Mouse (Mus musculus): ENCODE results near the gene Car14. TPM values are rescaled to one million over a fixed set of nuclear protein-coding genes. Genes with fewer than 3 reads are reported as not detected.
"Not testable (repeated sequence)": the region's sequence is repeated elsewhere in the genome, so short reads cannot be mapped to it uniquely, and the experiment has no call there.

The Car14 gene
- polyA plus RNA-seq (2014; fragmentation: Nextera tagmentation; extraction: Ambion mirVana): 35.7 and 36.5 TPM in 2 replicates

GRCm38 (mm10) chr3:95904568-95904967, at the start of gene Car14:
Car14 (minus strand) TSS chr3:95904691.
- Histone ChIP-seq H3K4me3 (ENCODE audit: low read depth, low read length) (peak within 1 kb of the TSS; percentile 26), H3K27me3 (ENCODE audit: control insufficient read depth, insufficient read depth, low read length) (no peaks in the 10 kb centered on the region), H3K9ac (ENCODE audit: low read length) (peak within 1 kb of the TSS; percentile 50), H3K4me1 (ENCODE audit: control insufficient read depth, insufficient read depth, low read length) (peaks cover 13% of the 10 kb centered on the region), H3K4me2 (ENCODE audit: low read depth) (peak within 1 kb of the TSS; percentile 61), H3K36me3 (ENCODE audit: control insufficient read depth, insufficient read depth, low read length) (no peaks in the 10 kb centered on the region), H3K9me3 (ENCODE audit: control insufficient read depth, low read length) (no peaks in the 10 kb centered on the region), H3K27ac (ENCODE audit: low read depth, low read length) (peak within 1 kb of the TSS; percentile 60)
- 2% methylated on average over 15 of the region's 15 CpGs for WGBS
- DNase-seq (ENCODE audit: low spot score): peak; percentile 64
- peak; percentile 49 for ATAC-seq (ENCODE audit: insufficient read depth, low FRiP score, low TSS enrichment)

- WGBS: 76% methylated on average over 3 of the region's 3 CpGs
- H3K9ac ChIP-seq (ENCODE audit: low read length): no peak overlapping the region
- H3K27ac ChIP-seq (ENCODE audit: low read depth, low read length): no peak overlapping the region
- ATAC-seq (ENCODE audit: insufficient read depth, low FRiP score, low TSS enrichment) (no peak), DNase-seq (ENCODE audit: low spot score) (no peak)
- no peak overlapping the region for H3K4me2 ChIP-seq (ENCODE audit: low read depth)
- H3K36me3 ChIP-seq (ENCODE audit: control insufficient read depth, insufficient read depth, low read length): no peaks in the 10 kb centered on the region; the same call in 1 of the 2 replicates
- no peak overlapping the region for H3K4me3 ChIP-seq (ENCODE audit: low read depth, low read length)
- H3K4me1 ChIP-seq (ENCODE audit: control insufficient read depth, insufficient read depth, low read length): no peaks in the 10 kb centered on the region
- H3K27me3 ChIP-seq (ENCODE audit: control insufficient read depth, insufficient read depth, low read length): no peaks in the 10 kb centered on the region
- H3K9me3 ChIP-seq (ENCODE audit: control insufficient read depth, low read length): no peaks in the 10 kb centered on the region
These were observed 49.0 kb upstream of the Car14 start for GRCm38 (mm10) chr3:95953522-95953921.

GRCm38 (mm10) chr3:95953023-95953422, 48.5 kb upstream of the Car14 start:
- no peak for DNase-seq (ENCODE audit: low spot score)
- Histone ChIP-seq H3K4me2 (ENCODE audit: low read depth) (no peak overlapping the region), H3K9me3 (ENCODE audit: control insufficient read depth, low read length) (no peaks in the 10 kb centered on the region), H3K27me3 (ENCODE audit: control insufficient read depth, insufficient read depth, low read length) (no peaks in the 10 kb centered on the region), H3K27ac (ENCODE audit: low read depth, low read length) (no peak overlapping the region), H3K4me1 (ENCODE audit: control insufficient read depth, insufficient read depth, low read length) (no peaks in the 10 kb centered on the region), H3K36me3 (ENCODE audit: control insufficient read depth, insufficient read depth, low read length) (no peaks in the 10 kb centered on the region; the same call in 1 of the 2 replicates), H3K9ac (ENCODE audit: low read length) (no peak overlapping the region), H3K4me3 (ENCODE audit: low read depth, low read length) (no peak overlapping the region)
- no peak for ATAC-seq (ENCODE audit: insufficient read depth, low FRiP score, low TSS enrichment)

- 74% methylated on average over 12 of the region's 12 CpGs for WGBS
- not testable (repeated sequence) for DNase-seq (ENCODE audit: low spot score); H3K9me3 ChIP-seq (ENCODE audit: control insufficient read depth, low read length); H3K4me1 ChIP-seq (ENCODE audit: control insufficient read depth, insufficient read depth, low read length); H3K36me3 ChIP-seq (ENCODE audit: control insufficient read depth, insufficient read depth, low read length); H3K27me3 ChIP-seq (ENCODE audit: control insufficient read depth, insufficient read depth, low read length)
- Histone ChIP-seq H3K4me3 (ENCODE audit: low read depth, low read length) (peak overlapping the region; percentile 37), H3K9ac (ENCODE audit: low read length) (peak overlapping the region; percentile 51), H3K4me2 (ENCODE audit: low read depth) (peak overlapping the region; percentile 70), H3K27ac (ENCODE audit: low read depth, low read length) (peak overlapping the region; percentile 95)
- ATAC-seq (ENCODE audit: insufficient read depth, low FRiP score, low TSS enrichment): peak; percentile 26
These were observed 47.1 kb upstream of the Car14 start for GRCm38 (mm10) chr3:95951566-95951965.

DNA sequence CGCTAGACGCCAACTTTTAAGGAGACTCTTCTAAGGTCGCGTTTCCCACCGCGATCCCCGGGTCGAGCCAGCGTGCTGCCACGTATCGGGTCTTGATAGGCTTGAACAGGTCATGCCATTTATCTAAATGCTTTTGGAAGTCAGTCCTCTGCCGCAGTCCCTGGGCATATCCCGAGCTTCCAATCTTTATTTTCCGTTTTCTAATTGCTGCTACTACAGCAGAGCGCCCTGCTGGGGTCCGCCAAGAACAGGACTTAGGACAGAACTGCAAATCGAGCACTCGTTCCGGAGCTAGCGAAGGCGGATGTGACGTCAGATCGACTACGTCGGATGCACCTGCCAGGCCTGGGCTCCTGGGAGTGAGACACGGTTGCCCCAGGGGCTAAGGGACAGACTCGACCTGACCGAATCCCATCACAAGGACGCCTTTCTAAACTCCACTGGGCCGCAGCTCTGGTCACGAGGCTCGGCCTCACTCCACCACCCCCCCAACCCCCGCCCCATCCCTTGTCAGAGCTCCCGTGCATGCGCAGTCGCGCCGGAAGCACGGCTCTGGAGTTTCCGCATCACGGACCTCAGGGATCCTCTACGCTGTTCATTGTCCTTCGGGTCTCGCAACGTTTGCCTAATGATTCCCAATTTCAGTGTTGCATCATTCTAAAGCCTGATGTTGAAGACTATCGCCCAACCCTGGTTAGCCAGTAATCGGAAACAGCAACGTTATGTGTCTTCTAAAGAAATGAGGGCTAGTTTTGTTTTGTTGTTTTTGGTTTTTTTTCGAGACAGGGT, 46.5 kb upstream of the Car14 start:
- Histone ChIP-seq H3K27me3 (ENCODE audit: control insufficient read depth, insufficient read depth, low read length) (no peaks in the 10 kb centered on the region), H3K9me3 (ENCODE audit: control insufficient read depth, low read length) (no peaks in the 10 kb centered on the region), H3K4me1 (ENCODE audit: control insufficient read depth, insufficient read depth, low read length) (no peaks in the 10 kb centered on the region), H3K4me3 (ENCODE audit: low read depth, low read length) (peak overlapping the region; percentile 37), H3K27ac (ENCODE audit: low read depth, low read length) (peak overlapping the region; percentile 95), H3K36me3 (ENCODE audit: control insufficient read depth, insufficient read depth, low read length) (peaks cover under 1% of the 10 kb centered on the region; the same call in 1 of the 2 replicates), H3K4me2 (ENCODE audit: low read depth) (peak overlapping the region; percentile 70), H3K9ac (ENCODE audit: low read length) (peak overlapping the region; percentile 51)
- ATAC-seq (ENCODE audit: insufficient read depth, low FRiP score, low TSS enrichment) (peak; percentile 93), DNase-seq (ENCODE audit: low spot score) (peak; percentile 93)
- 1% methylated on average over 49 of the region's 49 CpGs for WGBS

- 92% methylated on average over 5 of the region's 5 CpGs for WGBS
- H3K36me3 ChIP-seq (ENCODE audit: control insufficient read depth, insufficient read depth, low read length): peaks cover 6% of the 10 kb centered on the region; the same call in 1 of the 2 replicates
These were observed 43.8 kb upstream of the Car14 start for GRCm38 (mm10) chr3:95948325-95948724.

DNA sequence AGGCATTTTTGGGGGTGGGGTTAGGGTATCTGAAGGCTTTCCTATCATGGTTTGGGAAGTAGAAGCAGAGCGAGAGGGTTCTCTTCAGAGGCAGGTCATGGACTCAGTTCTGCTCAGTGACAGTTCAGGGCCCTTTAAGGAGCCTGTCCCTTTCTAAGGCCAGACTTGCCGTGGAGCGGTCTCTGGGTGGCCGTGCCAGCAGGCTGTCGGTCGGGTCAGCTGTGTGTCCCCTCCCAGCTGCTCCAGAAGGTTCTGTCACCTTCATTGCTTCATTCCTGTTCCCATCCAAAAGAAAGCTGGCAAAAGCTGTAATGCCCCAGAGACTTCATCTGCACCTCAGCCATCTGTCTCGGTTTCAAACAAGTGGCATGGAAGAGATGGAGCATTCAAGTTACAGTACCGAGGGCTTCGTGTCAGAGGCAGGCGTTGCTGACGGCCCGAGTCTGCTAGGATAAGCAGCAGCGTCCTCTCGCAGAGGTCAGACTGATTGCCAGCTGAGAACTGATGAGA, 41.3 kb upstream of the Car14 start:
- Histone ChIP-seq H3K4me3 (ENCODE audit: low read depth, low read length) (no peak overlapping the region), H3K4me1 (ENCODE audit: control insufficient read depth, insufficient read depth, low read length) (no peaks in the 10 kb centered on the region), H3K27me3 (ENCODE audit: control insufficient read depth, insufficient read depth, low read length) (no peaks in the 10 kb centered on the region), H3K9ac (ENCODE audit: low read length) (no peak overlapping the region), H3K9me3 (ENCODE audit: control insufficient read depth, low read length) (no peaks in the 10 kb centered on the region), H3K36me3 (ENCODE audit: control insufficient read depth, insufficient read depth, low read length) (peaks cover 14% of the 10 kb centered on the region), H3K27ac (ENCODE audit: low read depth, low read length) (no peak overlapping the region), H3K4me2 (ENCODE audit: low read depth) (no peak overlapping the region)
- DNase-seq (ENCODE audit: low spot score) (no peak), ATAC-seq (ENCODE audit: insufficient read depth, low FRiP score, low TSS enrichment) (no peak)
- 90% methylated on average over 14 of the region's 14 CpGs for WGBS

More at GRCm38 (mm10) chr3:95948325-95948724, 43.8 kb upstream of the Car14 start:
- no peak overlapping the region for H3K9ac ChIP-seq (ENCODE audit: low read length)
- no peak overlapping the region for H3K4me3 ChIP-seq (ENCODE audit: low read depth, low read length)
- no peaks in the 10 kb centered on the region for H3K27me3 ChIP-seq (ENCODE audit: control insufficient read depth, insufficient read depth, low read length)
- no peaks in the 10 kb centered on the region for H3K4me1 ChIP-seq (ENCODE audit: control insufficient read depth, insufficient read depth, low read length)
- ATAC-seq (ENCODE audit: insufficient read depth, low FRiP score, low TSS enrichment) (no peak), DNase-seq (ENCODE audit: low spot score) (no peak)
- no peak overlapping the region for H3K4me2 ChIP-seq (ENCODE audit: low read depth)
- no peaks in the 10 kb centered on the region for H3K9me3 ChIP-seq (ENCODE audit: control insufficient read depth, low read length)
- no peak overlapping the region for H3K27ac ChIP-seq (ENCODE audit: low read depth, low read length)

GRCm38 (mm10) chr3:95944742-95945141, 40.3 kb upstream of the Car14 start:
- Histone ChIP-seq H3K4me3 (ENCODE audit: low read depth, low read length) (no peak overlapping the region), H3K36me3 (ENCODE audit: control insufficient read depth, insufficient read depth, low read length) (peaks cover 17% of the 10 kb centered on the region), H3K4me1 (ENCODE audit: control insufficient read depth, insufficient read depth, low read length) (no peaks in the 10 kb centered on the region), H3K9ac (ENCODE audit: low read length) (no peak overlapping the region), H3K27ac (ENCODE audit: low read depth, low read length) (no peak overlapping the region), H3K27me3 (ENCODE audit: control insufficient read depth, insufficient read depth, low read length) (no peaks in the 10 kb centered on the region), H3K9me3 (ENCODE audit: control insufficient read depth, low read length) (no peaks in the 10 kb centered on the region), H3K4me2 (ENCODE audit: low read depth) (no peak overlapping the region)
- DNase-seq (ENCODE audit: low spot score) (no peak), ATAC-seq (ENCODE audit: insufficient read depth, low FRiP score, low TSS enrichment) (no peak)
- WGBS: 91% methylated on average over 8 of the region's 8 CpGs

DNA sequence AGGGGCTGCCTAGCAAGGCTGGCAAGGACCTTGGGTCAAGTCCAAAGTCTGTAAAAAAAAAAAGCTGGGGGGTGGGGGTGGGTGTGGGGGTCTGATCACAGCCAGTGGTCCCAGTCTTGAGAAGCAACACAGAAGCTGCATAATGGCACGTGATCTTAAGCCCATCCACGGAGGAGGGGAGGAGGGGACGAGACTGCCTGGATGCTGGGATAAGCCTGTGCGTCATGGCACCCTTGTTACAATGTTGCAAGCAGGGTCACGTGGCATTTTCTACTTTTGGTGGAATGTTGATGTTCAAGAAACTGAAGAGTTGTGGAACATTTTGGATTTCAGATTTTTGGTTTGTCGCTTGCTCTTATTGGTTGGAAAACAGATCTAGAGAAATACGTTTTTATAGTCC, 38.7 kb upstream of the Car14 start:
- H3K4me3 ChIP-seq (ENCODE audit: low read depth, low read length): no peak overlapping the region
- no peaks in the 10 kb centered on the region for H3K9me3 ChIP-seq (ENCODE audit: control insufficient read depth, low read length)
- no peaks in the 10 kb centered on the region for H3K27me3 ChIP-seq (ENCODE audit: control insufficient read depth, insufficient read depth, low read length)
- H3K4me1 ChIP-seq (ENCODE audit: control insufficient read depth, insufficient read depth, low read length): no peaks in the 10 kb centered on the region
- ATAC-seq (ENCODE audit: insufficient read depth, low FRiP score, low TSS enrichment): no peak
- H3K27ac ChIP-seq (ENCODE audit: low read depth, low read length): no peak overlapping the region
- no peak overlapping the region for H3K9ac ChIP-seq (ENCODE audit: low read length)
- peaks cover 27% of the 10 kb centered on the region for H3K36me3 ChIP-seq (ENCODE audit: control insufficient read depth, insufficient read depth, low read length)
- DNase-seq (ENCODE audit: low spot score): no peak
- no peak overlapping the region for H3K4me2 ChIP-seq (ENCODE audit: low read depth)
- 98% methylated on average over 7 of the region's 7 CpGs for WGBS

Data from neural tube, embryonic 11.5 days (tissue).